Mouse (Mus musculus) hindbrain, embryonic 16.5 days (tissue): ENCODE data around the gene Map2k2. TPM values are rescaled to one million over a fixed set of nuclear protein-coding genes. Genes with fewer than 3 reads are reported as not detected.

ENCODE experiments used
- ATAC-seq: fragments of 200-750 bp; cut with Nextera tagmentation; 2 replicates; pipeline ENCODE4 v1.8.0; 2017; ENCODE audit warnings: moderate TSS enrichment, moderate library complexity
- H3K27ac ChIP-seq: fragments of 300-500 bp; sonication (generic); 2 replicates; pipeline ENCODE4 v1.5.1; 2014; ENCODE audit warnings: low read depth, mild to moderate bottlenecking, control low read depth, low read length, moderate library complexity
- H3K27me3 ChIP-seq: fragments of 300-500 bp; sonication (generic); replicated peaks from 2 replicates; pipeline ENCODE4 v1.6.1; 2014; ENCODE audit warnings: low read length; ENCODE audit not compliant: control insufficient read depth, insufficient read depth
- H3K36me3 ChIP-seq: fragments of 300-500 bp; sonication (generic); 2 replicates; pipeline ENCODE4 v1.6.1; 2014; ENCODE audit warnings: mild to moderate bottlenecking, low read length, moderate library complexity, mixed read lengths; ENCODE audit not compliant: control insufficient read depth, insufficient read depth
- H3K4me1 ChIP-seq: fragments of 300-500 bp; sonication (generic); 2 replicates; pipeline ENCODE4 v1.6.1; 2014; ENCODE audit warnings: low read depth, low read length; ENCODE audit not compliant: control insufficient read depth, insufficient read depth
- H3K4me2 ChIP-seq: fragments of 300-500 bp; sonication (generic); 2 replicates; pipeline ENCODE4 v1.6.1; 2014; ENCODE audit warnings: mild to moderate bottlenecking, low read length, control low read depth, moderate library complexity
- H3K4me3 ChIP-seq: fragments of 300-500 bp; sonication (generic); 2 replicates; pipeline ENCODE4 v1.5.1; 2014; ENCODE audit warnings: mild to moderate bottlenecking, low read length, control low read depth, moderate library complexity
- H3K9ac ChIP-seq: fragments of 300-500 bp; sonication (generic); 2 replicates; pipeline ENCODE4 v1.6.1; 2014; ENCODE audit warnings: low read depth, mild to moderate bottlenecking, control low read depth, low read length, moderate library complexity
- H3K9me3 ChIP-seq: fragments of 300-500 bp; sonication (generic); 2 replicates; pipeline ENCODE4 v1.6.1; 2014; ENCODE audit warnings: mild to moderate bottlenecking, low read length, moderate library complexity; ENCODE audit not compliant: control insufficient read depth
- WGBS: fragments of 180-500 bp; shearing (Covaris S2); extraction: QIAGEN DNeasy Blood & Tissue Kit; methylation state at CpG from one replicate; pipeline ENCODE4 v1.1.7; 2014; 5-methylcytosine and 5-hydroxymethylcytosine counted together
- polyA plus RNA-seq: library from polyadenylated mRNA; unstranded; fragments of >200 nt; fragmentation: Nextera tagmentation; extraction: Ambion mirVana; gene quantifications from 2 replicates; pipeline ENCODE4 v1.2.1, GENCODE M21; 2015

Map2k2 gene
- polyA plus RNA-seq, 1 experiment from 2014 or later, result 240 TPM

- peaks cover 14% of the 10 kb centered on the region for H3K36me3 ChIP-seq
- H3K27ac ChIP-seq, result no peak overlapping the region
- H3K9me3 ChIP-seq, result no peaks in the 10 kb centered on the region
- H3K4me3 ChIP-seq, result no peak overlapping the region
- no peak for ATAC-seq
- peaks cover 45% of the 10 kb centered on the region for H3K4me1 ChIP-seq
- peak overlapping the region; percentile 36 for H3K9ac ChIP-seq
- peak overlapping the region; percentile 24; the same call in 1 of the 2 replicates for H3K4me2 ChIP-seq
- peaks cover 3% of the 10 kb centered on the region; the same call in 1 of the 2 replicates for H3K27me3 ChIP-seq
- 56% methylated on average over 8 of the region's 8 CpGs for WGBS
Measured at GRCm38 (mm10) chr10:81140005-81140404, 34.3 kb downstream of the Map2k2 start.

DNA sequence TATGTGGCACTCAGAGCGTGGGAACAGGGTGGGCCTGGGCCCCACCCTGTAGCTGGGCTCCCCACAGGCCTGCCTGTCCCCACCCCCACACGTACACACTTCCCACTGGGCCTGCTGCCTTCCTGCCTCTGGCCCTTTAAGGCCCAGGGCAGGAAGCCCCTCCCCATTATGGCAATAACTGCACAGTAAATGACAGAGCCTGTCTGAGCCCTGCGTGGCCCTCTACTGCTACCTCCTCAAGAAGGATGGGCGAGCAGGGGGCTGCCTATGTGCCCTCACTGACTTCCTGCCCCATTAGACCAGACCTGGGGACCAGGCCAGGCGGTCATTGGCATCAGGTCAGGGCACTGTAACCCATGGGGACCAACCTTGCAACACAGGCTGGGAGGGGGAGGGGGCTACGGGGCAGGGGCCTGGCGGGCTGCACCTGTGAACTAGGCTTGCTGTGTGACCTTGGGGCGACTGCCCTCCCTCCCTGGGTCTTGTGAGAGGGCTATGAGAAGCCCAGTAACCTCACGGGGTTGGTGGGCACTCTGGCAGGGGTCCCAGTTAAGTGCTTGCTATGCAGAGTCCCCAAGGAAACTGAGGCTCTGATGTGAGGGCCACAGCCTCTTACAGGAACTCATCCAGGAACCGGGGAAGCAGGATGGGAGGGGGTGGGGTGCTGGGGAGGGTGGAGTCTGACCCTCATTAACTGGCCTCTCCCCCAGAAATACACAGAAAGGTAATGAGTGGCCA is 35.2 kb downstream of the Map2k2 start:
- WGBS, result 67% methylated on average over 10 of the region's 10 CpGs
- Histone ChIP-seq H3K36me3 (peaks cover 19% of the 10 kb centered on the region), H3K27me3 (no peaks in the 10 kb centered on the region), H3K4me1 (peaks cover 37% of the 10 kb centered on the region), H3K27ac (no peak overlapping the region), H3K9me3 (no peaks in the 10 kb centered on the region), H3K9ac (no peak overlapping the region; the same call in 1 of the 2 replicates), H3K4me3 (no peak overlapping the region), H3K4me2 (peak overlapping the region; percentile 24; the same call in 1 of the 2 replicates)
- no peak for ATAC-seq

GRCm38 (mm10) chr10:81141455-81142210 is 35.9 kb downstream of the Map2k2 start:
- H3K27ac ChIP-seq, result no peak overlapping the region
- H3K4me2 ChIP-seq, result no peak overlapping the region
- H3K9ac ChIP-seq, result no peak overlapping the region
- H3K4me1 ChIP-seq, result peaks cover 36% of the 10 kb centered on the region
- no peaks in the 10 kb centered on the region for H3K9me3 ChIP-seq
- ATAC-seq, result no peak
- WGBS, result 79% methylated on average over 7 of the region's 7 CpGs
- no peak overlapping the region for H3K4me3 ChIP-seq
- H3K36me3 ChIP-seq, result peaks cover 25% of the 10 kb centered on the region
- no peaks in the 10 kb centered on the region for H3K27me3 ChIP-seq

- H3K27ac ChIP-seq, result no peak overlapping the region
- WGBS, result 61% methylated on average over 5 of the region's 5 CpGs
- peaks cover 30% of the 10 kb centered on the region for H3K36me3 ChIP-seq
- no peaks in the 10 kb centered on the region for H3K9me3 ChIP-seq
- H3K9ac ChIP-seq, result no peak overlapping the region
- H3K4me2 ChIP-seq, result no peak overlapping the region
- no peak overlapping the region for H3K4me3 ChIP-seq
- H3K4me1 ChIP-seq, result peaks cover 36% of the 10 kb centered on the region
- no peak for ATAC-seq
- H3K27me3 ChIP-seq, result no peaks in the 10 kb centered on the region
Measured at GRCm38 (mm10) chr10:81142551-81142981, 36.9 kb downstream of the Map2k2 start.

DNA sequence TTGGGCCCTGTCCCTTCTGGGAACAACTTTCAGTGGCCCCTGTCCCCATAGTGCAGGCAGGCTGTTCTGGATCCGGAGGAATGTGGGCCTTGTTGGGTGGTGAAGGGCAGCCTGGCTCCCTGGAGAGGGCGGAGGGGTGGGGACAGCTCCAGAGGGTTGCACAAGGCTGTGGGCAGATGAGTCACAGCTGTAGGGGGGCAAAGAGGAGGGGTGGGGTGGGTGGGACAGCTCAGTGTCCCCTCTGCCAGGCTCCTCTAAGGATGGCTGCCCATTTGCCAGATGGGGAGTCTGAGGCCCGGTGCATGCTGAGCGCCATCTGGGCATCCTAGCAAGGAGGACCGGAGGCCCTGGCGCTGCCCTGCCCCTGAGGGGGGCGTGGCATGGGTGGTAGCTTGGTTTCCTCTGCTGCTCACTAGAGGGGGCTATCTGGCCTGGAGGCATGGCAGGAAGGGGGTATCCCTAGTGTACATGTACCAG is 37.5 kb downstream of the Map2k2 start:
- Histone ChIP-seq H3K9ac (no peak overlapping the region), H3K4me2 (no peak overlapping the region), H3K27me3 (no peaks in the 10 kb centered on the region)

DNA sequence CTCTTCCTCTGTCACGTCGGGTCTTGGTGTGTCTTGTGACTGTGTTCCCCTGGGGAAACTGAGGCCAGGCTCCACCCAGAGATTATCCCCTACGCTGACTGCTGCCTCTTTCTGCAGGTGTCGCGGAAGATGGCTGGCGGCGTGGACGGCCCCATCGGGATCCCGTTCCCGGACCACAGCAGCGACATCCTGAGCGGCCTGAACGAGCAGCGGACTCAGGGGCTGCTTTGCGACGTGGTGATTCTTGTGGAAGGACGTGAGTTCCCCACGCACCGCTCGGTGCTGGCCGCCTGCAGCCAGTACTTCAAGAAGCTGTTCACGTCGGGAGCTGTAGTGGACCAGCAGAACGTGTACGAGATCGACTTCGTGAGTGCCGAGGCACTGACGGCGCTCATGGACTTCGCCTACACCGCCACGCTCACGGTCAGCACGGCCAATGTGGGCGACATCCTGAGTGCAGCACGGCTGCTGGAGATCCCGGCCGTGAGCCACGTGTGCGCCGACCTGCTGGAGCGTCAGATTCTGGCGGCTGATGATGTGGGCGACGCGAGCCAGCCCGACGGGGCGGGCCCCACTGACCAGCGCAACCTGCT is 38.2 kb downstream of the Map2k2 start:
- no peaks in the 10 kb centered on the region for H3K9me3 ChIP-seq
- 94% methylated on average over 51 of the region's 52 CpGs for WGBS
- peaks cover 44% of the 10 kb centered on the region for H3K36me3 ChIP-seq
- H3K9ac ChIP-seq, result no peak overlapping the region
- no peak overlapping the region for H3K4me3 ChIP-seq
- peaks cover 29% of the 10 kb centered on the region for H3K4me1 ChIP-seq
- H3K4me2 ChIP-seq, result no peak overlapping the region
- no peaks in the 10 kb centered on the region for H3K27me3 ChIP-seq
- no peak for ATAC-seq
- H3K27ac ChIP-seq, result no peak overlapping the region

More for the DNA sequence above, 37.5 kb downstream of the Map2k2 start:
- H3K4me1 ChIP-seq, result peaks cover 36% of the 10 kb centered on the region
- 88% methylated on average over 7 of the region's 7 CpGs for whole genome bisulfite sequencing
- no peak for ATAC-seq
- H3K27ac ChIP-seq, result no peak overlapping the region
- peaks cover 37% of the 10 kb centered on the region for H3K36me3 ChIP-seq
- H3K9me3 ChIP-seq, result no peaks in the 10 kb centered on the region
- no peak overlapping the region for H3K4me3 ChIP-seq

DNA sequence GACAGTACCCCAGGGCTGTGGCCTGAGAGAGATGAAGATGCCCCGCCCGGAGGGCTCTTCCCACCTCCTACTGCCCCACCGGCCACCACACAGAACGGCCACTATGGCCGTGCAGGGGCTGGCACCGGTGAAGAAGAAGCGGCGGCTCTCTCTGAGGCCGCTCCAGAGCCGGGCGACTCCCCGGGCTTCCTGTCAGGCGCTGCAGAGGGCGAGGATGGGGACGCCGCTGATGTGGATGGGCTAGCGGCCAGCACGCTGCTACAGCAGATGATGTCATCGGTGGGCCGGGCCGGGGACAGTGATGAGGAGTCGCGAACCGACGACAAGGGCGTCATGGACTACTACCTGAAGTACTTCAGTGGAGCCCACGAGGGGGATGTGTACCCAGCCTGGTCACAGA is 39.0 kb downstream of the Map2k2 start:
- 97% methylated on average over 27 of the region's 27 CpGs for WGBS
- Histone ChIP-seq H3K4me2 (no peak overlapping the region), H3K27ac (no peak overlapping the region), H3K9me3 (no peaks in the 10 kb centered on the region), H3K27me3 (no peaks in the 10 kb centered on the region), H3K4me3 (no peak overlapping the region), H3K9ac (no peak overlapping the region), H3K4me1 (peaks cover 21% of the 10 kb centered on the region), H3K36me3 (peaks cover 48% of the 10 kb centered on the region)
- no peak for ATAC-seq

DNA sequence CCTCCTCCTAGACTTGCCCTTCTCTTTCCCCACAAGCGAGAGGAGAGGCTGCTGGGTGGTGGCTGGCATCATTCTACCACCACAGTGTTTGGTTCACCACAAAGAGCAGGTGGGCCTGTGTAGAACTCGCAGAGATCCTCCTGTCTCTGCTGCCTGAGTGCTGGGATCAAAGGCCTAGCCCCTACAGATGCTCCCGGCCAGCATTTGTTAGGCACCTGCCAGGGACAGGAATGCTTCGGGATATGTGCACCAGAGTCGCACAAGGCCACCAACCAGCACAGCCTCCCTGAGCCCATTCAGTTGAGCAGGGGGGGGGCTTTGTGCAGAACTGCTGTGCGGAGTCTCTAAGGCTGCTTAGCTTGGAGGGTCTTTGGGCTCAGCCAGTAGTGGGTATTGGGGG is 39.6 kb downstream of the Map2k2 start:
- H3K36me3 ChIP-seq, result peaks cover 53% of the 10 kb centered on the region
- 98% methylated on average over 6 of the region's 6 CpGs for WGBS
- H3K9ac ChIP-seq, result no peak overlapping the region
- no peak for ATAC-seq
- H3K27ac ChIP-seq, result no peak overlapping the region
- H3K4me3 ChIP-seq, result no peak overlapping the region
- H3K9me3 ChIP-seq, result no peaks in the 10 kb centered on the region
- no peak overlapping the region for H3K4me2 ChIP-seq
- H3K27me3 ChIP-seq, result no peaks in the 10 kb centered on the region
- H3K4me1 ChIP-seq, result peaks cover 15% of the 10 kb centered on the region

DNA sequence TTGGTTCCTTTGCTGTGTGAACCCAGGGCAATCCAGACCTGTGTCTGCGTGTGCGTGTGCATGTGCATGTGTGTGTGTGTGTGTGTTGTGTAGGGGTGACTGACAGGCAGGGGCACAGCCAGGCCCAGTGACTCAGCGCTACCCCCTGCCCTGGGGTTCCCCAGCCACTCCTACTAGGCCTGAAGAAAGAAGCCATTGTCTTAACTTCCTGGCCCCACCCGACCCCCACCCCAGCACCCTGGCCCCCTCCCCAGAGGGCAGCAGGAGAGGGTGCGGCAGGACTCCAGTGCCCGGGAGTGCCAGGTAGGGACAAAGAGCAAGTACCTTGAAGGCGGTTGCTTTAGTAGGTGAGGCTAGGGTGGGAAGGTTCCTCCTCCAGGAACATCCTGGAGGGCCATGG is 40.1 kb downstream of the Map2k2 start:
- WGBS, result 86% methylated on average over 7 of the region's 7 CpGs
- no peak for ATAC-seq
- Histone ChIP-seq H3K27ac (no peak overlapping the region), H3K4me1 (peaks cover 10% of the 10 kb centered on the region), H3K4me3 (no peak overlapping the region), H3K9ac (no peak overlapping the region), H3K4me2 (no peak overlapping the region), H3K36me3 (peaks cover 56% of the 10 kb centered on the region), H3K27me3 (no peaks in the 10 kb centered on the region), H3K9me3 (no peaks in the 10 kb centered on the region)
